Mouse (Mus musculus) brain, embryonic 14.5 days (tissue): ENCODE measurements around the gene Asap2.

Experiments used
- CTCF ChIP-seq: fragments of 200-500 bp; IDR thresholded peaks from 2 replicates; pipeline ENCODE4 v1.5.1; 2012; ENCODE audit warnings: inconsistent platforms, mild to moderate bottlenecking, moderate library complexity, borderline replicate concordance; ENCODE audit not compliant: insufficient read depth, insufficient read length; ENCODE audit errors: extremely low read depth
- POLR2A ChIP-seq: fragments of 200-500 bp; IDR thresholded peaks from 2 replicates; pipeline ENCODE4 v1.6.1; 2012; ENCODE audit warnings: mild to moderate bottlenecking, inconsistent platforms, borderline replicate concordance; ENCODE audit not compliant: poor library complexity, insufficient read depth, insufficient read length, severe bottlenecking; ENCODE audit errors: extremely low read depth

- peak; percentile 47; the same call in 1 of the 2 replicates for TF ChIP-seq CTCF
- TF ChIP-seq POLR2A, result no peak
Observed at GRCm38 (mm10) chr12:21133972-21134859, 144.0 kb downstream of the Asap2 start.
